Mouse (Mus musculus) spleen, postnatal 4 days (tissue): ENCODE measurements around the gene Phactr4.
A peak's percentile ranks its signal among the peaks of the same experiment; 100 is the strongest.

ENCODE experiments used
- DNase-seq, 2 experiments: peaks; one replicate each; pipeline ENCODE4 v3.0.0; 2022; ENCODE audit warnings: low spot score in 2 of 2

Gene Phactr4

GRCm38 (mm10) chr4:132338943-132339342 lies 83.3 kb downstream of the Phactr4 start:
- no peak for DNase-seq

GRCm38 (mm10) chr4:132332880-132333279 lies 89.4 kb downstream of the Phactr4 start:
- DNase-seq = no peak

GRCm38 (mm10) chr4:132331960-132332359 lies 90.3 kb downstream of the Phactr4 start:
- DNase-seq = no peak

- no peak for DNase-seq
These were observed 92.4 kb downstream of the Phactr4 start for GRCm38 (mm10) chr4:132329835-132330354.

- DNase-seq = peak; percentile 90 to 95
These were observed 93.0 kb downstream of the Phactr4 start, which contains the start of gene Trnau1ap for GRCm38 (mm10) chr4:132329115-132329834. Trnau1ap (minus strand) TSS chr4:132329538.

- DNase-seq = no peak
These were observed 93.8 kb downstream of the Phactr4 start for GRCm38 (mm10) chr4:132328391-132328982.

- no peak for DNase-seq
These were observed 95.8 kb downstream of the Phactr4 start for GRCm38 (mm10) chr4:132326481-132326880.

GRCm38 (mm10) chr4:132315711-132316110 lies 106.6 kb downstream of the Phactr4 start:
- DNase-seq = no peak

- no peak for DNase-seq
These were observed 109.7 kb downstream of the Phactr4 start for GRCm38 (mm10) chr4:132312627-132313026.

GRCm38 (mm10) chr4:132311801-132312200 lies 110.5 kb downstream of the Phactr4 start:
- DNase-seq = no peak

GRCm38 (mm10) chr4:132311209-132311608 lies 111.1 kb downstream of the Phactr4 start:
- no peak for DNase-seq

- DNase-seq = peak; percentile 64 to 78
These were observed 112.3 kb downstream of the Phactr4 start for GRCm38 (mm10) chr4:132309849-132310472.

- DNase-seq = peak in 1 of 2 experiments; percentile 36
These were observed 113.0 kb downstream of the Phactr4 start for GRCm38 (mm10) chr4:132309140-132309848.

GRCm38 (mm10) chr4:132308437-132309139 lies 113.7 kb downstream of the Phactr4 start:
- peak; percentile 86 to 92 for DNase-seq

- no peak for DNase-seq
These were observed 116.3 kb downstream of the Phactr4 start for GRCm38 (mm10) chr4:132306004-132306403.
